Mouse (Mus musculus): ENCODE results near the gene Gpr87.

Gpr87 gene

DNA sequence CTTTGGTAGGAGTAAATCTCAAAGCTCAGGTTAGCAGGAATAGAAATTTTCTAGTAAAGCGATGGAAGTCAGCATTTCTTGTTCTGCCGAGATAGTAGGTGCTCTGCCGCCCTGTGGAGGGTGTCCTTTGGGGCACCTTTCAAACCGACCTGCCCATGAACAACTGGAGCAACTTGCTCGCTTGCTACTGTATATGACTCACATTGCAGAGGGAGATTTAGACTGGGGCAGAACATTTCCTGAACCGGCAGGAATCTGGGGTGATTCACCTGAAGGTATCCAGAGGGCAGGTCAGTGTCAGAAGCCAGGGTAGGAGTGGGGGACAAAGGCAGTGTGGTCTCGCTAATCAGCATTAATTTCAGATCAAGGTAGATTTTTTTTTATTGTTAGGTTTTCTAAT is at the start of gene Gpr87:
Gpr87 (minus strand) TSS at position 167 of the 400 bp plus-strand sequence.
- no peak for DNase-seq

DNA sequence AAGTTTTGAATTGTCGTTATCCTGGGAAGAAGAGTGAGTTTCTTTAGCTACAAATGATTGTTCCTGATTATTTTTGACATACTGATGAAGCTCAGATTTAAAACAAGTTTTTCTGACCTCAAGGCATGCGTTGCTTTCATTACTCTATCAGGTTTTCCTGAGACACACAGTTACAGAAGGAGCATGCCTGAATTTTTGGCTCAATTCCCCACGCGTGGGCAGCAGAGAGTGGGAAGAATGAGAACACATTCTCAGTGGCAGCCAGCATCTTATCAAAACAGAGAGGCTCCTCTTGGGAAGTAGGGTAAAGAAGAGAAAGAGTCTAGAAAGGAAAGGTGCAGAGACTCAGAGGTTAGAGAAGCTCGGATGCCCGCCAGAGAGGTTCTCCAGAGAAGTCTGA is 48.5 kb upstream of the Gpr87 start:
- peak; percentile 41 for DNase-seq

DNA sequence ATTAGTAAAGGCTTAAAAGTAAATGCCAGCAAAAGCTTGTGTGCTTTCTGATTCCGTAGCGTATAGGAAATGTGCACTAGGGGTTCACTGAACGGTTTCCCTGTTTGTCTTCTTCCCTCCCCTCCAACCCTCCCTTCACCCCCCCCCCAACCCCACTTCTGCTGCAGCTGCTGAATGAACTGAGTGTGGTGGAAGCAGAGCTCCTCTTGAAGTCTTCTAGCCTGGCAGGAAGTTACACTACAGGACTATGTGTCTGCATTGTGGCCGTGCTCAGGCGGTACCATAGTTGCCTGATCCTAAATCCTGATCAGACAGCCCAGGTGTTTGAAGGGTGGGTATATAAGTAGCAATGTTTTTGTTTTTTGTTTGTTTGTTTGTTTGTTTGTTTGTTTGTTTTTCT is 40.0 kb upstream of the Gpr87 start:
- DNase-seq: no peak

DNA sequence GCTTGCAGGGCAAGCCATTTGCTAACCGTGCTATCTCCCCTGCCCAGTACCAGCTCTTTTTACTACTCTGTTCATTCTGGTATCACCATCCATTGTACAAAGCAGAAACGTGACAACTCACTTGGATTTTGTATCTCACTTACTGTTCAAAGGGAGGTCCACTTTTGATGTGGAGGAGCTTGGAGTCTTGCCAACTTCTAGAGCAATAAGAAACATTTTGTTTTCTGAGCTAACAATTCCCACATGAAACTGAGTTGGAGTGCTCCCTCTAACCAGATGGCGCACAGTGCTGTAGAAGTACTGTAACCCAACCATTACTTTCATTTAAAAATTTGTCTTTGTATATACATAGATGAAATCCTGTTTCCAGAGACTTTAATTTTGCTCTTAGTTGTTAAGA is 36.0 kb upstream of the Gpr87 start:
- DNase-seq: no peak

DNA sequence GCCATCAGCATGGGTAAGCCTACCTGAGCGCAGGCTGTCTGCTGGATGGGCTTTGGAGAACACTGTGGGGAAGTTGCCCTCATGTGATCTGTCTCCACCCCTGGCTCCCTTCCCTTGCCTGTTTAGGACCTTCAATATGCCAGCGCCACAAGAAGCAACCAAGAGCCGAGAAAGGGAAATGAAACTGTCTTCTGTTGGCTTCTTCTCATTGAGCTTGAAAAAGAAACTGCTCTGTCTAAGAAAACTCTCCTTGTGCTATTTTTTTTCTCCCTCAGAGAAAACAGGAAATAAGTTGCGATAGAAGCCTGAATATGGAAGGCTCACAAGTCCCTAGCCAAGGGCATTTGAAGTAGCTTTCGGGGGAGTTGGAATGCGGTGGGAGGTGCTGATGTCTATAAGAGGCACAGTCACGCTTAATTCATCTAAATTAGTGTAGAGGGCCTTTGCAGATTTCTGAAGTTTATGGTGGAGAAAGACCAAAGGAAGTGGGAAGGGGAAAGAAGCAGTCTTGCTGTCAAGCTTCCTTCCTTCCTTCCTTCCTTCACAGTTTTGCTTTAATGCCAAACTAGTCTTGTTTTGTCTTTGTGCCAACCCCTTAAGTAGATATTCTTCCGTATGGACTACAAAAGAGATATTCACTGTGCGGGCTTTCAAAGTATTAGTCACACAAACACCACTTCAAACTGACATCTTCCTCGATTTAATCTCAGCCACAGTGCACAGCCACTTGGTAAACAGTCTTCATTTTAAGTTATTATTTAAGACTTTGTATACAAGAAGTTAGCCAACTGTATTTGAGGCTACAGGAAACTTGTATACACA is 34.0 kb upstream of the Gpr87 start:
- peak; percentile 57 for DNase-seq

DNA sequence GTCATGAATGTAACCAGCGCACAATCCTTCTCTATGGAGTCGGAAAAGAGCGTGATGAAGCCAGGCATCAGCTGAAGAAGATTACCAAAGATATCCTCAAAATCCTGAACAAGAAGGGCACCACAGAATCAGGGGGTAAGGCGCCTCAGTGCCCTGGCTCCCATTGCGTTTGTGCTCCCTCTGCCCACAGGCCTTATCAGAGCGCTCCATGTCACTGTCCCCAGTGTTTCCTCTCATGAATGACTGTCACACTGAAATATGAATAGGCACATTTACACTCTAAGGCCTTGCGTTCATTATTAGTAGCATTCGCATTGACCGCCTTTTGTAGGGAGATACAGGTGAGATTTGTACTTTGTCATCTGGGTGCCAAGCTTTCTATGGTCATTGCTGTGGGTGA is 32.8 kb upstream of the Gpr87 start:
- no peak for DNase-seq

DNA sequence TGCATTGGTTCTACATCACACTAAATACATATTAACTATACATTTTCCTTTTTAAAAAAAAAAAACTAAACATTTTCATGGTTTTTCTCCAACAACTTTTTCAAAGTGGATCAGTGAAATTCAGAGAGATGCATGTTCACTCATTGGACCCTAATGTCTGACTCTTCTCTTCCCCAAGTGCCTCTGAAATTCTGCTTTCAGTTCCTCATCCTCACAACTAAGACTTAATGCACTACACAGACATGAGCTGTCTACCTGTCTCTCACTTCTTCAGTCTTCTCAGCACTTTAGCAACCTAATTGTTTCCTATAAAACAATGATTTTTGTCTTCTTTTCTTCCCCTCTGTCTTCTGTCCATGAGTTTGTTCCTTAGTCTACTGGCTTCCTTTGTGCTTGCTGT is 30.5 kb upstream of the Gpr87 start:
- no peak for DNase-seq

DNA sequence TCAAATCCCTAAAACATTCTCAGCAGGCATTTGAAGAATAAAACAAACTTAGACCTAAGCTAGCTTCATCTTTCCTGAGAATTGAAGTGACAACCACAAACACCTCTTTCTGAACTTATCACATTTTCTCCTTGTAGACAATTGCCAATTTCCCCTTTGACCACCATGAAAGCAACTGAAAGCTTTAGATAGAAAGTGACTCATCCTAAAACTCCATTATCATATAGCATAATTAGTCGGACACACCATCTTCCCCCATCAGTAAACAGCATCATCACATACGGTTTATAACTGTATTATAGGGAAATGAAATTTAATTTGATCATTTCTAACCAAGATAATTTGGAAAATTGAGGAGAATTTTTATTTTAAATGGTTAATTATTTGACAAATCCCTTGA is 27.4 kb upstream of the Gpr87 start:
- DNase-seq: no peak

DNA sequence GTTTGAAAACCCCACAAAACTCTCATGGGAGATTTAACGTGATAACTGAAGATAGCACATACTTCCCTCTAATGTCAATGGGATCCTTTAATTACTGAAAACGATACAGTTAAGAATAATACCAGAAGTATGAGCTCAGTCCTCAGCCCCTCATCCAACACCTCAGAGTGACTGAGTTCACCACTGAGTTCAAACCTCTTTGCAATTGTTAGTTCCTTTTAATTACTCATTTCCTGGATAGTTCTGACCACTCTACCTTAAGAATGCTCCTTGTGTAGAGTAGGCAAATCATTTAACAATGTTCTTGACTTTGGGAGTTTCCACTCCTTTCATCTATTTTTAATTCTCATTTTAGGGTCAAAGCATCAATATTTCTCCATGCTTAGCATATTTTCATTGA is 24.4 kb upstream of the Gpr87 start:
- DNase-seq: no peak

DNA sequence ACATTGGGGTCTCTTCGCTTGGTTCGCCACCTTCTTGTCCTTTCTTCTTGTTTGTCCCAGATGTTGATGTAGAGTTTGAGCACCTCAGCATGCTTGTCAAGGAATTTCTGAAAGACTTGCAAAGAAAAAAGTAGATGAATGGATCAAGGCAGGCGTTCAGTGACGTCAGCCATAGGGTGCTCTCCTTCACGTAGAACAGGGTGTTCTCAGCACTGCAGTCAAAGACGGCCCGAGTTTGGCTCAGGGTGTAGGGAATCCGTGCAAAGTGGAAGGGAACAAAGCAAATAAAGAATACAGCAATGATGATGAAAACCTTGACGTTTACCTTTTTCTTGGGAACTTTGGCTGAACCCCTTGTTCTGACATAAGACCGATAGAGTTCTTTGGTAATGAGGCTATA is 22.3 kb upstream of the Gpr87 start:
- no peak for DNase-seq

DNA sequence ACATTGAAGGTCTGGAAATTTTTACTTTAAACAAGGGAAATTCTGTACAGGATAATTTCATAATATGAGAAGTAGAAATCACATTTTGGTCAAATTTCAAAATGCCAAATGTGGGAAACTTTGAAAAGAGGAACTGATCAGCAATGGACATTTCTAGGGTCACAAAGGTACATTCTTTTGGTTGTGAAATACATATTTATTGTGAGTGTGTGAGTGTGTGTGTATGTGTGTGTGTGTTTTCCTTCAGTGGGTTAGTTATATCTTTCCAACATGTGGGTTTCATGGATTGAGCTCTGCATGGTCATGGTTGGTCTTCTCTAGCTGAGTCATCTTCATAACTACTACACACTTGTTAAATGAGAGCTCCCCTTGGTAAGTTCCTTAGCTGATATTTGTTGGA is 17.5 kb upstream of the Gpr87 start:
- DNase-seq: no peak

DNA sequence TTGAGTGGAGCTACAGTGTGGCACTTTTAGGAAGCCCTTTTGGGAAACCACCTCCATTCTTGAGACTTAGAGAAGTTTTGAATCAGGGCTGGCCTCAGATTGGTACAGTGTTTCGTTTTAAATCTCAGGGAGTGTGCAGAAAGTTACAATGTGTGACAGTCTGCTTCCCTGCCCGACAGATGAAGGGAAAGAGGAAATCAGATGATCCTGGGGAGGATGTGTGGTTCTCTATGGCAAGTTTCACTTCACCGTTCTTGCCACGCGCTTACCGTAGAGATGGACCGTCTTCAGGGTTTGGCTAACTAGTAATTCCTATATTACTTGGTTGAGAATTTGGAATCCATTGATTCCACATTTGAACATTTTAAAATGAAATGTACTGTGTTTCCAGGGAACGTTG is 16.9 kb upstream of the Gpr87 start:
- DNase-seq: no peak

DNA sequence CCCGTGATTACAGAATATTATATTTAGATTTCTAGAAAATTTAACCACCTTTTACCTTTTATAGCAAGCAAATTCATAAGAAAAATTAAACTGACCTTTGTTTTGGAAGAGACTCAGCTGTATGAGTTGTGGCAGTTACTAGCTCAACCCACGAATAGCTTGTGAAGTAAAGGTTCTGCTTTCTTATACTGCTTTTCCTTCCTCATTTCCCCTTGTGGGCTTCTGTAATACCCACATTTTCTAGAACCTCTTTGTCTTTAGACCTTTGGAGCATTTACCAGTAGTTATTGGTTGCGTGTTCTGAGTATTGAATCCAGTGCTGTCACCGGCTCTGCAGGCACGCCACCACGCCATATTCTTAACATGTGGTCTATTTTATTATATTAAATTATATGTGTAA is 15.8 kb upstream of the Gpr87 start, which contains the start of gene P2ry13:
P2ry13 (minus strand) TSS at position 156 of the 400 bp plus-strand sequence.
- DNase-seq: no peak

DNA sequence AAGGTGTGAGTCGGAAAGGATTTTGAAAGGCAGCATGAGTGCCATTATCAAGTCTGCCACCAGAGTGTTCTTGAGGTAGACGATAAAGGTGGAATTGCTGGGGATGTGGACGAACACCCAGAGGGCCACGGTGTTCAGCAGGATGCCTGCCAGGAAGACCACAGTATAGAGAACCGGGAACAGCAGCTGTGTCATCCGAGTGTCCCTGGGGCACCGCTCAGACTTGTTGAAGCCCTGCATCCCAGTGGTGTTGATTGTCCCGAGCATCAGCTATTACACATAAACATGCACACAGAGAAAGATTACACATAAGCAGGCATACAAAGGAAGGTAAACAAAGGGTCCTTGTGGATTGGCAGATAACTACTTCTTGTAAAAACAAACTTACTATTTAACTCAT is 15.2 kb upstream of the Gpr87 start:
- DNase-seq: no peak

DNA sequence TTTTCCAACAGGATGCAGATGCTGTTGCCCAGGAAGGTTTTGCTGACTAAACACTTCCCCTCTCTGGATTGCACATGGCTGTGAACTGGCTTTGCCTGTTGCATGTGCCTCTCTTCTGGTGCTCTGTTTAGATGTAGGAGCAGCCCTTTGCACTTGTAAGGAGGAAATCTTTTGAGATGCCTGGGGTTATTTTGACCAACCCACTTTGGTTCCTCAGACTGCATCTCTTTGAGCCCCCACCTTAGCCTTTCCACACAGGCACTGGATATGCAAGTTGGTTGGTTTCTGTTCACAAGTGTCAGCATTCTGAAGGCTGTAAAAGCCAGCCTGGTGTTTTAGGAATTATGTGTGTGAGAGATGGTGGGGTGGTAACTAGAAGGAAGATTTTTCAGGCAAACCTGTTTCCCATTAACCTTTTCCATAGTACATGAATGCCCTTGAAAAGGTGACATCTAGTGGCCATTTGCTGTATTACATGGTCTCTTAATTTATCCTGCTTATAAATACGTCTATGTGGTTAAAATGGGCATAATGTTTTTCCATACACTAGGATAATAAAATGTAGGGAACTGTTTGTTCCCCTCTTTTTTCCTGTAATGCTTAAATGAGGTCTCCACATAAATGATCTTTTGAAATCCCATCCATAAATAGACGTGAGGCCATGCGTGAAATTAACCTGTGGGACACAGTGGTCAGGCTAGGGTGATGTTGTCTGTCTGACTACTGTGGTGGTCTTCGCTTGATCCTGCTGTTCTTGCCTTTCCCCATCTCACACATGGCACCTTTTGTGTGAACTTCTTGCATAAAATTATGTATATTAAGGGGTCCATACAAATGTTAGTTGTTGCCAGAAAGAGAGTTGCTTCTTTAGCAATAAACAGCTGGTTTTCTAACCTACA is 14.0 kb upstream of the Gpr87 start:
- DNase-seq: peak; percentile 71

DNA sequence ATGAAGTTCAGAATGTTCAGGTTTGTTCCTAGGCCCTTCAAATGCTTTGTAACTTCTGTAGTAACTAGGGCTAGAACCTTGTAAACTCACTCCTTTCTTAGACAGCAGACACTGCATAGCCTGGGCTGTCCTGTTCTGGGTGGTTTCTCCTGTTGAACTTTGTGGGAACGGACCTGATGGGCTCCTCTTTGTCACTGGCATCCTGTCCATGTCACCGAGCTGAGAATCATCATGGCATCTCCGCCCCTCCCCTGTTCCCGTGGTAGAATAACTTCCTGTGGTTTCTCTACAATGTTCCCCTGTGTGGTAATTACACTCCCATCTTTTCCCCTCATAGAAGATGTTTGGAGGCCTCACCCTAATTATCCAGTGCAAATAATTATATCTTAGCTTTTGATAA is 11.0 kb upstream of the Gpr87 start:
- no peak for DNase-seq

DNA sequence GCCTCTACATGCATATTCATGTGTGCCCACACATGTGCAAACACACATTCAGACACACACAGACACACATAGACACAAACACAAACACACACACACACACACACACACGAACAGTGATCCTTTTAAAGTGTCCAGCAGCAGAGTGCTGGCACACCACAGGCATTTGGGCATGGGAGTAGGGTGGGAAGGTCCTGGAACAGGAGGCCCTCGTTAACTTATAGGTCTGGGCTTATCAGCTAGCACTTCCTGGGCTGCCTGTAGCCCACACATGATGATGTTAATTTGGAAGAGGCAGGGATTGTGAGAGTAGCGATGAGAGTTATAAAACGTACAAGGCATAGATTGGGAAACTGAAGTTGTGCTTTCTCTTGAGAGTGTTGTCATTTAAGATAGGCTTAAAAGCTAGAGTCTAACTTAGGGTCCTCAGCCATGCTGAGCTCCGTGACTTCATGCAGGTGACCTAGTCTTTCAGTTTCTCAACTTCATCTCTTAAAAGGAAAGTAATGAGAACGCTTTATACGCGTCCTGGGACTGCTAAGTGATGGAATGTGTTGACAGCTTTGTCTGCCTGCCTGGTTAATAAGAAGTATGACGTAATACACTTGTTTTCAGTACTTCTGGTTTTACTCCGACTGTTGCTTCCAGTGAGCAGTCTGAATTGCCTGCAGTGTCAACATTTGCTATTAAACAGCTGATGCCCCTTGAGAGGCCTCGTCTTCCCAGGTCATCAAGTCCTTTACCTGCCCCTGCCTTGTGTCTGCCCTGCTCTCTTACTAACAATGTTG is 10.0 kb upstream of the Gpr87 start:
- no peak for DNase-seq

DNA sequence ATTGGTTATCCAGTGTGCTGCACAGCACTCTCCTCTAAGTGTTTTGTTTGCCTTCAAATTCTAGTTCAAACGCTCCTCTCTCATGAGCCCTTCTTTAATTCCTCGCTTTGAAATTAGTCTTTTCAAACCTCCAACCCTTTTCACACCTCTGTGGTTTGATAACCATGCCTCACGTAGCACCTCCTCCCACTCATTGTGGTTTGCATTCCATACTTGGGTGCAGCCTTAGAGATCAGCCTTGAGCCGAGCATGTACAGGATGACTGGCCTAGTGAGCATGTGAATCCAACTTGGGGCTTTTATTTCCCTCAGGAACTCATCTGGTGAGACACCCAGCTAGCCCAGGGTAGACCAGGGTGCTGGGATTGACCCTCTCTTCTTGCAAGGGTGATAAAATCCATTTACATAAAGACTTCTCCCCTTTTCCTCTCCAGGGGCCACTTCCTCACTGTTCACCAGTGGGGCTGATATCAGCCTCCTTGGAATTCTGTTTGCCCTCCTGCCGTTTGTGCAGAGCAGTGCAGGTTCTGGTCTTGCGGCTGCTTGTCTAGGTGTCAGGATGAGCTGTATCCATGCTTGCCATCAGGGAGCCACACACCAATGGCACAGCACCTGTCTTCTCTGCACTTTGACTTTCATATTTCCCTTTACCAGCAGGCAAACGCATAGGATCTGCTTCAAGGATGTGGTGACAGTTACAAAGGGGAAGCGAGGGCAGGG is 9.1 kb upstream of the Gpr87 start:
- DNase-seq: peak; percentile 31

DNA sequence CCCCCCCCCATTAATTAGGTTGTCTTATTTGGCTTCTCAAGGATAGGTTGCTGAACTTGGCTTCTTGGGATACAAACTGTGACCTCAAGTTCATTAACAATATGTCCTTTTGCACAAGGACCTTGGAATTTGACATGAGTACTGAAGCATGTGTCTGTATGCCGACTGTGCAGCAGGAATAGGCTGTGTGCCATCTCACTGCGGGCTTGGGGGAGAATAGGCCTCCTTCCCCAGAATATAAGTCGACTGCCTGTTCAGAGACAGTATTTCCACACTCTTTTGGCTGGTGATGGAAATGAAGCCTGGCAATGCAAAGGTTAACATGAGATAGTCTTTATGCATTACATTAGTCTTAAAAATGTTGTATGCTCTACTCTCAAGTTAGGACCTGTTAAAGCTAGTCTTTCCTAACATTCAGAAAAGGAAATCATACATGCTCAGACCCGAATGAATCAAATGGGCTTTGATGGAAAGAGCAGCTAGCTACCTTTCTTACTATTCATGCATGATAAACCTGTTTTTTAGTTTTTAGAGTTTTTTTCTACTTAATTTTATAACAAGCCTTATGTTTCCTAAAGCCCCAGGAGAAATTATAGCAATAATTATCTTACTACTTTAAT is 2.5 kb upstream of the Gpr87 start:
- DNase-seq: no peak

DNA sequence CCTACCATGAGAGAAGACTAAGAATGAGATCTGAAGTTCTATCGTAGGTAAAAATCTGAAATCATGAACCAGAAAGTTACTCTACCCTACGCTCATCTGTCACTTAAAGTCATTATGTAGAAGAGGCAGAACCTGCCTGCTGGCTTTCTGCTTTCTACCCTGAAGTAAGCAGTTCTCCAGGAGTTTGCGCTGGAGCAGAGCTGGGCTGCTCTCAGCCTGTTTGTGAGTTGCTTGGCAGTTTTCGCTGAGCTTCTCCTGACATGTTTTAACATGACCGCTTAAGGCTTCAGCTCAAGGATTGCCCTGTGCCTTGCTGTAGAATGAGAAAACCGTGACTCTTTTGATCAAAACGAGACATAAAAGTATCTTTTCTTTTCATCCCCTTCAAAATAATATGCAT is 805 bp downstream of the Gpr87 start:
- no peak for DNase-seq

DNA sequence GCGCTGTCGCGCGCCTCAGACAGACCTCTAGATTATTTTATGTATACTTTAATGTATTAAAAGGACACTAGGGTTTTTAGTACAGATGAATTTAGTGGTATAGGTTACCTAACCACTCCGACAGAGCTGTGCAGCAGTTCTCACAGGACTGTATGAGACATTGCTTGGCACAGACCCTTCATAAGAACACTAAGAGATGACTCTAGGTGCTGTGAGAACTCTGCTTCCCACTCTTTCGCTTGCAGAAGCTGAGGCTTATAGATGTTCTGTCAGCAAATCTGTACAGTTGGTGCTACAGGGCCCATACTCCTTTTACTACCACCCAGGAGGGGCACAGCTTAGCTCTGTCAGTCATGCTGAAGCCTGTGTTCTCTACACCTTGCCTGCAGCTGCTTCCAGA is 3.2 kb downstream of the Gpr87 start:
- no peak for DNase-seq

DNA sequence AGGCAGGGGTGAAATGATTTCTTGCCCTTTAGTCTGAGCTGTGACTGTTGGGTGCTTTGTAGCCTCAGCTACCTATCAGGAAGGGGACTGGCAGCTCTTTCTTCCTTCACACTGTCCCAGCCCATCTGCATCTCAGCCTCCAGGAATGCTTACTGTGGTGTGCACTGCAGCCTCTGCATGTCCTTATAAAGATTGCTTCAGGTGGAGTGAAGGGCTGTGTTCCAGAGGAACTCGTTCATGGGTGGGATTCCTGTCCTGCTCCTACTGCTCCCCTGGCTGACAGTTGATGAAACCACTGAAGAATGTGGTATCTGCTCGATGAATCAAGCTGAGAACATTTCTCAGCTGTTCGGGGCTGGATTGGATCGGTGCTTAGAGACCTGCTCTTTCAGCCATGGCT is 7.6 kb downstream of the Gpr87 start:
- no peak for DNase-seq
